Mouse (Mus musculus) cerebellum, adult 2 months (tissue): ENCODE results near the gene Cntnap5a.

Experiments
- CTCF ChIP-seq: fragments of 200-500 bp; IDR thresholded peaks from 2 replicates; pipeline ENCODE4 v1.5.1; 2011; ENCODE audit warnings: low read depth, mild to moderate bottlenecking, control low read depth, low read length, moderate library complexity, borderline replicate concordance; ENCODE audit not compliant: insufficient read depth
- POLR2A ChIP-seq: fragments of 200-500 bp; IDR thresholded peaks from 2 replicates; pipeline ENCODE4 v1.6.1; 2011; ENCODE audit warnings: low read length, control low read depth, borderline replicate concordance; ENCODE audit not compliant: insufficient read depth

- TF ChIP-seq CTCF (no peak), POLR2A (no peak)
These were observed 359.5 kb downstream of the Cntnap5a start for GRCm38 (mm10) chr1:116044083-116044482.
